Mouse (Mus musculus) lung, postnatal 10 days (tissue): ENCODE data around the gene Arsg.

Experiments
- DNase-seq: peaks from one replicate; pipeline ENCODE4 v3.0.0; 2021

The Arsg gene

GRCm38 (mm10) chr11:109587019-109587418 is 113.8 kb downstream of the Arsg start:
- DNase-seq: peak; percentile 16

- DNase-seq: peak; percentile 25
Measured at GRCm38 (mm10) chr11:109587638-109588374, 114.6 kb downstream of the Arsg start.

- DNase-seq: no peak
Measured at GRCm38 (mm10) chr11:109590012-109590411, 116.8 kb downstream of the Arsg start.

GRCm38 (mm10) chr11:109591511-109591910 is 118.3 kb downstream of the Arsg start:
- no peak for DNase-seq

GRCm38 (mm10) chr11:109593200-109593981 is 120.2 kb downstream of the Arsg start:
- peak; percentile 43 for DNase-seq

- DNase-seq: no peak
Measured at GRCm38 (mm10) chr11:109594761-109595160, 121.6 kb downstream of the Arsg start.

GRCm38 (mm10) chr11:109598778-109599570 is 125.8 kb downstream of the Arsg start:
- DNase-seq: no peak

GRCm38 (mm10) chr11:109607600-109607999 is 134.4 kb downstream of the Arsg start:
- no peak for DNase-seq

GRCm38 (mm10) chr11:109608976-109609625 is 135.9 kb downstream of the Arsg start:
- DNase-seq: no peak

GRCm38 (mm10) chr11:109610046-109610794 is 137.0 kb downstream of the Arsg start:
- no peak for DNase-seq

GRCm38 (mm10) chr11:109610795-109611302 is 137.7 kb downstream of the Arsg start:
- DNase-seq: no peak

- peak; percentile 99 for DNase-seq
Measured at GRCm38 (mm10) chr11:109611303-109612149, 138.4 kb downstream of the Arsg start, which contains the start of gene Wipi1. Gene Wipi1 (minus strand): TSS chr11:109611967.

- DNase-seq: no peak
Measured at GRCm38 (mm10) chr11:109612871-109613529, 139.8 kb downstream of the Arsg start.

- no peak for DNase-seq
Measured at GRCm38 (mm10) chr11:109615286-109615685, 142.1 kb downstream of the Arsg start.

- no peak for DNase-seq
Measured at GRCm38 (mm10) chr11:109616352-109616751, 143.2 kb downstream of the Arsg start.

- no peak for DNase-seq
Measured at GRCm38 (mm10) chr11:109616766-109617165, 143.6 kb downstream of the Arsg start.

- peak; percentile 74 for DNase-seq
Measured at GRCm38 (mm10) chr11:109619055-109619454, 145.9 kb downstream of the Arsg start.

GRCm38 (mm10) chr11:109620356-109620755 is 147.2 kb downstream of the Arsg start:
- no peak for DNase-seq

- DNase-seq: peak; percentile 71
Measured at GRCm38 (mm10) chr11:109621183-109621582, 148.0 kb downstream of the Arsg start.

GRCm38 (mm10) chr11:109622518-109623037 is 149.4 kb downstream of the Arsg start:
- peak; percentile 32 for DNase-seq
